Mouse (Mus musculus): ENCODE measurements around the gene Ptov1. TPM values are rescaled to one million over a fixed set of nuclear protein-coding genes. Genes with fewer than 3 reads are reported as not detected.

Gene Ptov1
- polyA plus RNA-seq, 1 experiment from 2014 or later, result 480 TPM

DNA sequence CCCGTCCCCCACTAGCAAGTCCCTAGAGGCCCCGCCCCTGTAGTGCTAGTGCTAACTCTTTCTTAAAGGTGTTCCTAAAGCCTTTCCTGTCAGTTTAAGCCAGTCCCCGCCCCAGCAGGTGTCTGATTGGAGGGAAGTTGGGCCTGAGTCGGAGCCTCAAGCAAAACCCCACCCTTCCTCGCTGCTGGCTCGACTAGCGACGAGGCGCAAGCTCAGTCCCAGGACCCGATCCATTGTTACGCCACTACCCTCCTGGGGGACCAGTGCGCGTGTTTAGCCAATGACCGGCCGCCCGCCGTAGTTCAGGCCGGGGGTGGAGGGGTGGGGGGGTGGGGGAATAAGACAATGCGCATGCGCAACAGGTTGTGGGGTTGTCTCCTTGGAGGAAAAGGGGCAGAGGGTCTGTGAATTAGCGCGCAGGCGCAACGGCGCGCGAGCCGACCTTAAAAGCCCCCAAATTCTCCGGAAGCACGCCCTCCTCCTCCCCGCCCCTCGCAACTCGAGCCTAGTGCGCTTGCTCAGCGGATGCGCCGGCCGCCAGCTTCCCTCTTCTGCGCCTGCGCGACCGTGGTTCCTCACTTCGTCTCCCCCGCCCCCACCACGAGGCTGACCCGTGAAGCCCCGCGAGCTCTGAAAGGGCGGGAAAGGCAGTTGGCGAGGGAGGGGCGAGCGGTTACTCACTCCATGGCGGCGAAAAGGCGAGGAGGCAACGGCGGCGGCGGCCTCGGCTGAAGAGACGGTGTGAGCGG lies 53.7 kb downstream of the Ptov1 start, which contains the start of the genes Nup62 and Il4i1:
Nup62 (plus strand) TSS at position 368 of the 749 bp plus-strand sequence.
Il4i1 (plus strand) TSS at position 667 of the 749 bp plus-strand sequence.
- Histone ChIP-seq H3K9me3 (ENCODE audit: control insufficient read depth, low read length) (no peaks in the 10 kb centered on the region), H3K4me3 (replicated peaks; ENCODE audit: low read depth, low read length) (peak within 1 kb of the TSS; percentile 86), H3K27me3 (ENCODE audit: control insufficient read depth, insufficient read depth, low read length) (no peaks in the 10 kb centered on the region), H3K36me3 (ENCODE audit: control insufficient read depth, insufficient read depth, low read length) (no peaks in the 10 kb centered on the region), H3K4me1 (ENCODE audit: control insufficient read depth, insufficient read depth, low read length) (peaks cover 40% of the 10 kb centered on the region), H3K4me2 (ENCODE audit: low read length) (peak within 1 kb of the TSS; percentile 77), H3K9ac (replicated peaks; ENCODE audit: low read length) (peak within 1 kb of the TSS; percentile 88), H3K27ac (replicated peaks; ENCODE audit: low read depth, low read length) (peak within 1 kb of the TSS; percentile 89)
- ATAC-seq (ENCODE audit: low FRiP score, low TSS enrichment), result peak; percentile 92
- under 1% methylated on average over 57 of the region's 62 CpGs for WGBS
- peak; percentile 100 for DNase-seq

DNA sequence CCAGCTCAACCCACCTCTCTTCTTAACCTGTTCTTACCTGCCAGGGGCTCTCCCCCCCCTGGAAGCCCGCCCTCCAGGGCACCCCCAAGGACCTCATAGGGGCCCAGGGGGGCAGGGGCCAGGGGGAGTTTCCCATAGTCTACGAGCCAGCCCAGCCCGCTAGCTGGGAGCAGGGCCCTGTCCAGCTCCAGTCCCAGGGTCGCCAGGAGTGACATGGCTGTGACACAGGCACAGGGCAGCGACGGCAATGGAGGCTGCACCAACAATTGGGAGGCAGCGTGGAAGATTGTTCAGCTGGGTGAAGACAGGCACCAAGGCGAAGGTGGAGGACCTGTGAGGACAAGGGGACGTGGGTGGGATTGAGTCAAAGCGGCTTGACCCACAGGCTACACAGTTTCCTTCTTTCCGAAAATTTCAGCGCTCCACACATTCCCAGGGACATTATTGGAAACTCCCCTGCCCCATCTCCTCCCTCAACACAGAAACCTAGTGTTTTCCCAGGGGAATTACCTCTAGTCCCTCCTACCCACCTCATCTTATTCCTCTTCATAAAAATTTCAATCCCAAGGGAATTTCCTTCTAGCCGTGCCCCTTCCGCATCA lies 54.5 kb downstream of the Ptov1 start:
- Histone ChIP-seq H3K4me1 (ENCODE audit: control insufficient read depth, insufficient read depth, low read length) (peaks cover 37% of the 10 kb centered on the region), H3K27me3 (ENCODE audit: control insufficient read depth, insufficient read depth, low read length) (no peaks in the 10 kb centered on the region), H3K27ac (replicated peaks; ENCODE audit: low read depth, low read length) (no peak overlapping the region), H3K4me3 (replicated peaks; ENCODE audit: low read depth, low read length) (peak overlapping the region; percentile 86), H3K9me3 (ENCODE audit: control insufficient read depth, low read length) (no peaks in the 10 kb centered on the region), H3K9ac (replicated peaks; ENCODE audit: low read length) (peak overlapping the region; percentile 12; the same call in 1 of the 2 replicates), H3K4me2 (ENCODE audit: low read length) (peak overlapping the region; percentile 77), H3K36me3 (ENCODE audit: control insufficient read depth, insufficient read depth, low read length) (no peaks in the 10 kb centered on the region)
- 23% methylated on average over 14 of the region's 14 CpGs for WGBS
- DNase-seq (no peak), ATAC-seq (ENCODE audit: low FRiP score, low TSS enrichment) (no peak)

DNA sequence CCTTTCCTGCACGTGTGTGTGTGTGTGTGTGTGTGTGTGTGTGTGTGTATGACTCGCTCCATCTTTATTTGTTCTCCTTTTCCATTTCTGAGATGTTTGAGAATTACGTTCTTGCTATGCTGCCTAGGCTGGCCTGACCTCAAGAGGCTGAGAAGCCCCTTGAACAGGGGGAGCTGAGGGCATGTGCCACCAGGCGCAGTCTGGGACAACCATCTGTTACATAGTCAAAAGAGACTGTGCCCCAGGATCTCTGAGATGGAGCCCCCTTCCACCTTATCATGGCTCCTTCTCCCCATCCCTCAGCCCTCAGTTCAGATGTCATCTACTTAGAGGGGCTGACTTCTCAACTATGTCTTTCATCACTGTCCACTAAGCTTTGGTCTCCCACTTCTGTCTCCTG lies 55.2 kb downstream of the Ptov1 start:
- Histone ChIP-seq H3K4me2 (ENCODE audit: low read length) (no peak overlapping the region), H3K9ac (replicated peaks; ENCODE audit: low read length) (no peak overlapping the region), H3K36me3 (ENCODE audit: control insufficient read depth, insufficient read depth, low read length) (no peaks in the 10 kb centered on the region), H3K27me3 (ENCODE audit: control insufficient read depth, insufficient read depth, low read length) (no peaks in the 10 kb centered on the region), H3K4me3 (replicated peaks; ENCODE audit: low read depth, low read length) (no peak overlapping the region), H3K9me3 (ENCODE audit: control insufficient read depth, low read length) (no peaks in the 10 kb centered on the region), H3K27ac (replicated peaks; ENCODE audit: low read depth, low read length) (no peak overlapping the region), H3K4me1 (ENCODE audit: control insufficient read depth, insufficient read depth, low read length) (peaks cover 34% of the 10 kb centered on the region)
- DNase-seq (no peak), ATAC-seq (ENCODE audit: low FRiP score, low TSS enrichment) (no peak)
- 91% methylated on average over 4 of the region's 4 CpGs for WGBS

DNA sequence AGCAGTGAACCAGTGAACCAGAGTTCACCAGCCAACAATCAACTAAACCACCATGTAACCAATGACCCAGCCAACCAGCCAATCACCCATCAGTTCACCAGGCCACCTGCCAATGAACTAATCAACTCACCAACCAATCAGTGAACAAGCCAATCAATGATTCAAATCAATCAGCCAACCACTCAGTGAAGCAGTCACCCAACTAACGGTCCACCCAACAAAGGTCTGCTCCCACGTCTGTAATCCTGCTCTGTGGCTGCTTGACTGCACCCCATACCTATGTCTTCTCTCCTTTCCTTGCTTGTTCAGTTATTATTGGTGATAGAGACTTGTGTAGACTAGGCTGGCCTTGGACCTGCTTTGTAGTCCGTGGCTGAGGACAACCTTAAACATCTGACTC lies 55.6 kb downstream of the Ptov1 start:
- H3K27me3 ChIP-seq (ENCODE audit: control insufficient read depth, insufficient read depth, low read length), result no peaks in the 10 kb centered on the region
- no peak for DNase-seq
- no peaks in the 10 kb centered on the region for H3K9me3 ChIP-seq (ENCODE audit: control insufficient read depth, low read length)
- ATAC-seq (ENCODE audit: low FRiP score, low TSS enrichment), result no peak
- no peak overlapping the region for H3K9ac ChIP-seq (replicated peaks; ENCODE audit: low read length)
- peaks cover 30% of the 10 kb centered on the region for H3K4me1 ChIP-seq (ENCODE audit: control insufficient read depth, insufficient read depth, low read length)
- H3K4me2 ChIP-seq (ENCODE audit: low read length), result no peak overlapping the region
- no peaks in the 10 kb centered on the region for H3K36me3 ChIP-seq (ENCODE audit: control insufficient read depth, insufficient read depth, low read length)
- H3K27ac ChIP-seq (replicated peaks; ENCODE audit: low read depth, low read length), result no peak overlapping the region
- H3K4me3 ChIP-seq (replicated peaks; ENCODE audit: low read depth, low read length), result no peak overlapping the region
- WGBS, result 92% methylated on average over 3 of the region's 3 CpGs

MicroRNAs encoded within 50 kb of the gene (microRNA counts, 519-probe panel; counts per million panel counts)
- not detected for microRNA mmu-miR-707

Small RNAs within 50 kb of the gene (microRNA-seq; reads per million reads assigned to microRNA genes)
- gene Mir707, result not detected

Other genes starting within 250 kb of the Ptov1 start
- gene Myh14, start 198.9 kb downstream of the Ptov1 start, polyA plus RNA-seq (2014; fragmentation: Nextera tagmentation; extraction: Ambion mirVana), result 2.5 and 2.7 TPM in 2 replicates
- gene Izumo2, start 161.0 kb downstream of the Ptov1 start, polyA plus RNA-seq (2014; fragmentation: Nextera tagmentation; extraction: Ambion mirVana), result not detected in 2 replicates
- gene Vrk3, start 121.4 kb downstream of the Ptov1 start, polyA plus RNA-seq (2014; fragmentation: Nextera tagmentation; extraction: Ambion mirVana), result 22.6 and 26.8 TPM in 2 replicates
- 0.58 and 0.89 TPM in 2 replicates for gene Zfp473, start 118.7 kb downstream of the Ptov1 start, polyA plus RNA-seq (2014; fragmentation: Nextera tagmentation; extraction: Ambion mirVana)
- gene Nup62, start 53.7 kb downstream of the Ptov1 start, polyA plus RNA-seq (2014; fragmentation: Nextera tagmentation; extraction: Ambion mirVana), result 29.1 and 35.2 TPM in 2 replicates
- 0.97 and 1.4 TPM in 2 replicates for gene Il4i1, start 53.4 kb downstream of the Ptov1 start, polyA plus RNA-seq (2014; fragmentation: Nextera tagmentation; extraction: Ambion mirVana)
- 2.2 and 2.8 TPM in 2 replicates for gene Atf5, start 53.1 kb downstream of the Ptov1 start, polyA plus RNA-seq (2014; fragmentation: Nextera tagmentation; extraction: Ambion mirVana)
- 61.9 and 63.7 TPM in 2 replicates for gene Akt1s1, start 20.8 kb downstream of the Ptov1 start, polyA plus RNA-seq (2014; fragmentation: Nextera tagmentation; extraction: Ambion mirVana)
- 107 and 122 TPM in 2 replicates for gene Tbc1d17, start 20.7 kb downstream of the Ptov1 start, polyA plus RNA-seq (2014; fragmentation: Nextera tagmentation; extraction: Ambion mirVana)
- 28.8 and 30.4 TPM in 2 replicates for gene Pnkp, start 12.6 kb downstream of the Ptov1 start, polyA plus RNA-seq (2014; fragmentation: Nextera tagmentation; extraction: Ambion mirVana)
- gene Med25, start 22.9 kb upstream of the Ptov1 start, polyA plus RNA-seq (2014; fragmentation: Nextera tagmentation; extraction: Ambion mirVana), result 114 and 128 TPM in 2 replicates
- gene Fuz, start 26.3 kb upstream of the Ptov1 start, polyA plus RNA-seq (2014; fragmentation: Nextera tagmentation; extraction: Ambion mirVana), result 16.7 and 17.2 TPM in 2 replicates
- 124 and 133 TPM in 2 replicates for gene Ap2a1, start 59.7 kb upstream of the Ptov1 start, polyA plus RNA-seq (2014; fragmentation: Nextera tagmentation; extraction: Ambion mirVana)
- gene Tsks, start 73.4 kb upstream of the Ptov1 start, polyA plus RNA-seq (2014; fragmentation: Nextera tagmentation; extraction: Ambion mirVana), result not detected in 2 replicates
- 50.1 and 52.3 TPM in 2 replicates for gene Cpt1c, start 105.1 kb upstream of the Ptov1 start, polyA plus RNA-seq (2014; fragmentation: Nextera tagmentation; extraction: Ambion mirVana)
- gene Prmt1, start 116.8 kb upstream of the Ptov1 start, polyA plus RNA-seq (2014; fragmentation: Nextera tagmentation; extraction: Ambion mirVana), result 236 and 281 TPM in 2 replicates
- gene Irf3, start 127.9 kb upstream of the Ptov1 start, polyA plus RNA-seq (2014; fragmentation: Nextera tagmentation; extraction: Ambion mirVana), result 46.7 and 54.0 TPM in 2 replicates
- 11.8 and 15.4 TPM in 2 replicates for gene Bcl2l12, start 128.9 kb upstream of the Ptov1 start, polyA plus RNA-seq (2014; fragmentation: Nextera tagmentation; extraction: Ambion mirVana)
- gene Scaf1, start 146.6 kb upstream of the Ptov1 start, polyA plus RNA-seq (2014; fragmentation: Nextera tagmentation; extraction: Ambion mirVana), result 60.6 and 61.2 TPM in 2 replicates
- 9.7 and 13.2 TPM in 2 replicates for gene Rras, start 148.2 kb upstream of the Ptov1 start, polyA plus RNA-seq (2014; fragmentation: Nextera tagmentation; extraction: Ambion mirVana)
- 19.5 and 21.4 TPM in 2 replicates for gene Prr12, start 183.1 kb upstream of the Ptov1 start, polyA plus RNA-seq (2014; fragmentation: Nextera tagmentation; extraction: Ambion mirVana)
- gene Nosip, start 192.6 kb upstream of the Ptov1 start, polyA plus RNA-seq (2014; fragmentation: Nextera tagmentation; extraction: Ambion mirVana), result 55.3 and 65.9 TPM in 2 replicates
- 10.1 and 12.2 TPM in 2 replicates for gene Prrg2, start 192.9 kb upstream of the Ptov1 start, polyA plus RNA-seq (2014; fragmentation: Nextera tagmentation; extraction: Ambion mirVana)
- 31.2 and 59.3 TPM in 2 replicates for gene Rcn3, start 222.4 kb upstream of the Ptov1 start, polyA plus RNA-seq (2014; fragmentation: Nextera tagmentation; extraction: Ambion mirVana)
- 4.8 and 21.8 TPM in 2 replicates for gene Fcgrt, start 234.1 kb upstream of the Ptov1 start, polyA plus RNA-seq (2014; fragmentation: Nextera tagmentation; extraction: Ambion mirVana)